Mouse (Mus musculus): ENCODE data around the gene Ms4a4d.
"Not testable (repeated sequence)": the region's sequence is repeated elsewhere in the genome, so short reads cannot be mapped to it uniquely, and the experiment has no call there.

Gene Ms4a4d

GRCm38 (mm10) chr19:11533421-11533820 lies 3.2 kb upstream of the Ms4a4d start:
- H3K27me3 ChIP-seq (ENCODE audit: control insufficient read depth, insufficient read depth, low read length, poor library complexity, severe bottlenecking): no peaks in the 10 kb centered on the region; the same call in 1 of the 2 replicates
- DNase-seq (ENCODE audit: low read depth, low spot score): peak; percentile 19
- H3K36me3 ChIP-seq (ENCODE audit: control insufficient read depth, insufficient read depth, low read length, poor library complexity, severe bottlenecking): no peaks in the 10 kb centered on the region

GRCm38 (mm10) chr19:11533888-11534445 lies 2.6 kb upstream of the Ms4a4d start:
- H3K27me3 ChIP-seq (ENCODE audit: control insufficient read depth, insufficient read depth, low read length, poor library complexity, severe bottlenecking): no peaks in the 10 kb centered on the region; the same call in 1 of the 2 replicates
- no peaks in the 10 kb centered on the region for H3K36me3 ChIP-seq (ENCODE audit: control insufficient read depth, insufficient read depth, low read length, poor library complexity, severe bottlenecking)
- DNase-seq (ENCODE audit: low read depth, low spot score): no peak

- H3K27me3 ChIP-seq (ENCODE audit: control insufficient read depth, insufficient read depth, low read length, poor library complexity, severe bottlenecking): no peaks in the 10 kb centered on the region; the same call in 1 of the 2 replicates
These were observed 735 bp downstream of the Ms4a4d start for GRCm38 (mm10) chr19:11537336-11537735.

GRCm38 (mm10) chr19:11540166-11540821 lies 3.7 kb downstream of the Ms4a4d start:
- H3K27me3 ChIP-seq (ENCODE audit: control insufficient read depth, insufficient read depth, low read length, poor library complexity, severe bottlenecking); H3K36me3 ChIP-seq (ENCODE audit: control insufficient read depth, insufficient read depth, low read length, poor library complexity, severe bottlenecking): not testable (repeated sequence)
- DNase-seq (ENCODE audit: low read depth, low spot score): peak; percentile 80

More at GRCm38 (mm10) chr19:11537336-11537735, 735 bp downstream of the Ms4a4d start:
- DNase-seq (ENCODE audit: low read depth, low spot score): no peak
- H3K36me3 ChIP-seq (ENCODE audit: control insufficient read depth, insufficient read depth, low read length, poor library complexity, severe bottlenecking): no peaks in the 10 kb centered on the region

- DNase-seq (ENCODE audit: low read depth, low spot score); H3K27me3 ChIP-seq (ENCODE audit: control insufficient read depth, insufficient read depth, low read length, poor library complexity, severe bottlenecking); H3K36me3 ChIP-seq (ENCODE audit: control insufficient read depth, insufficient read depth, low read length, poor library complexity, severe bottlenecking): not testable (repeated sequence)
These were observed 7.8 kb downstream of the Ms4a4d start for GRCm38 (mm10) chr19:11544383-11544782.

GRCm38 (mm10) chr19:11547911-11548310 lies 11.3 kb downstream of the Ms4a4d start:
- DNase-seq (ENCODE audit: low read depth, low spot score): no peak
- no peaks in the 10 kb centered on the region for H3K27me3 ChIP-seq (ENCODE audit: control insufficient read depth, insufficient read depth, low read length, poor library complexity, severe bottlenecking)
- no peaks in the 10 kb centered on the region for H3K36me3 ChIP-seq (ENCODE audit: control insufficient read depth, insufficient read depth, low read length, poor library complexity, severe bottlenecking)

GRCm38 (mm10) chr19:11554726-11555125 lies 18.1 kb downstream of the Ms4a4d start:
- no peaks in the 10 kb centered on the region for H3K27me3 ChIP-seq (ENCODE audit: control insufficient read depth, insufficient read depth, low read length, poor library complexity, severe bottlenecking)
- no peak for DNase-seq (ENCODE audit: low read depth, low spot score)
- no peaks in the 10 kb centered on the region for H3K36me3 ChIP-seq (ENCODE audit: control insufficient read depth, insufficient read depth, low read length, poor library complexity, severe bottlenecking)

- H3K27me3 ChIP-seq (ENCODE audit: control insufficient read depth, insufficient read depth, low read length, poor library complexity, severe bottlenecking); DNase-seq (ENCODE audit: low read depth, low spot score); H3K36me3 ChIP-seq (ENCODE audit: control insufficient read depth, insufficient read depth, low read length, poor library complexity, severe bottlenecking): not testable (repeated sequence)
These were observed 23.0 kb downstream of the Ms4a4d start for GRCm38 (mm10) chr19:11559560-11559959.

GRCm38 (mm10) chr19:11574965-11575364 lies 38.4 kb downstream of the Ms4a4d start:
- Histone ChIP-seq H3K36me3 (ENCODE audit: control insufficient read depth, insufficient read depth, low read length, poor library complexity, severe bottlenecking) (no peaks in the 10 kb centered on the region), H3K27me3 (ENCODE audit: control insufficient read depth, insufficient read depth, low read length, poor library complexity, severe bottlenecking) (no peaks in the 10 kb centered on the region)
- no peak for DNase-seq (ENCODE audit: low read depth, low spot score)

GRCm38 (mm10) chr19:11589205-11589604 lies 52.6 kb downstream of the Ms4a4d start:
- Histone ChIP-seq H3K36me3 (ENCODE audit: control insufficient read depth, insufficient read depth, low read length, poor library complexity, severe bottlenecking) (no peaks in the 10 kb centered on the region), H3K27me3 (ENCODE audit: control insufficient read depth, insufficient read depth, low read length, poor library complexity, severe bottlenecking) (no peaks in the 10 kb centered on the region)
- DNase-seq (ENCODE audit: low read depth, low spot score): peak; percentile 40

GRCm38 (mm10) chr19:11589891-11590449 lies 53.4 kb downstream of the Ms4a4d start:
- Histone ChIP-seq H3K27me3 (ENCODE audit: control insufficient read depth, insufficient read depth, low read length, poor library complexity, severe bottlenecking) (no peaks in the 10 kb centered on the region), H3K36me3 (ENCODE audit: control insufficient read depth, insufficient read depth, low read length, poor library complexity, severe bottlenecking) (no peaks in the 10 kb centered on the region)
- peak; percentile 13 for DNase-seq (ENCODE audit: low read depth, low spot score)

- no peaks in the 10 kb centered on the region for H3K36me3 ChIP-seq (ENCODE audit: control insufficient read depth, insufficient read depth, low read length, poor library complexity, severe bottlenecking)
- no peaks in the 10 kb centered on the region for H3K27me3 ChIP-seq (ENCODE audit: control insufficient read depth, insufficient read depth, low read length, poor library complexity, severe bottlenecking)
- no peak for DNase-seq (ENCODE audit: low read depth, low spot score)
These were observed 64.7 kb downstream of the Ms4a4d start for GRCm38 (mm10) chr19:11601349-11601748.

- no peaks in the 10 kb centered on the region for H3K36me3 ChIP-seq (ENCODE audit: control insufficient read depth, insufficient read depth, low read length, poor library complexity, severe bottlenecking)
- peak; percentile 85 for DNase-seq (ENCODE audit: low read depth, low spot score)
These were observed 65.4 kb downstream of the Ms4a4d start for GRCm38 (mm10) chr19:11602026-11602425.

GRCm38 (mm10) chr19:11604603-11605002 lies 68.0 kb downstream of the Ms4a4d start, which contains the start of gene Ms4a6d:
Gene Ms4a6d, minus strand, starts transcription at chr19:11604849.
- DNase-seq (ENCODE audit: low read depth, low spot score): no peak
- Histone ChIP-seq H3K27me3 (ENCODE audit: control insufficient read depth, insufficient read depth, low read length, poor library complexity, severe bottlenecking) (no peaks in the 10 kb centered on the region), H3K36me3 (ENCODE audit: control insufficient read depth, insufficient read depth, low read length, poor library complexity, severe bottlenecking) (no peaks in the 10 kb centered on the region)

More at GRCm38 (mm10) chr19:11602026-11602425, 65.4 kb downstream of the Ms4a4d start:
- no peaks in the 10 kb centered on the region for H3K27me3 ChIP-seq (ENCODE audit: control insufficient read depth, insufficient read depth, low read length, poor library complexity, severe bottlenecking)
